Mouse (Mus musculus) ES-E14 (cell line): ENCODE measurements around the gene Arl6ip5.

Experiments
- HCFC1 ChIP-seq: IDR thresholded peaks from 2 replicates; pipeline ENCODE4 v1.6.1; 2012; ENCODE audit warnings: low read length, inconsistent platforms, borderline replicate concordance; ENCODE audit not compliant: insufficient read depth
- ZC3H11A ChIP-seq: IDR thresholded peaks from 2 replicates; pipeline ENCODE4 v1.6.1; 2012; ENCODE audit warnings: low read depth, mild to moderate bottlenecking, inconsistent platforms, low read length, borderline replicate concordance

GRCm38 (mm10) chr6:97216154-97216821, 5.8 kb downstream of the Arl6ip5 start:
- no peak for TF ChIP-seq ZC3H11A
- TF ChIP-seq HCFC1 = no peak
